ENCODE assay signal across 7 mouse cellular contexts in the genomic region with DNA sequence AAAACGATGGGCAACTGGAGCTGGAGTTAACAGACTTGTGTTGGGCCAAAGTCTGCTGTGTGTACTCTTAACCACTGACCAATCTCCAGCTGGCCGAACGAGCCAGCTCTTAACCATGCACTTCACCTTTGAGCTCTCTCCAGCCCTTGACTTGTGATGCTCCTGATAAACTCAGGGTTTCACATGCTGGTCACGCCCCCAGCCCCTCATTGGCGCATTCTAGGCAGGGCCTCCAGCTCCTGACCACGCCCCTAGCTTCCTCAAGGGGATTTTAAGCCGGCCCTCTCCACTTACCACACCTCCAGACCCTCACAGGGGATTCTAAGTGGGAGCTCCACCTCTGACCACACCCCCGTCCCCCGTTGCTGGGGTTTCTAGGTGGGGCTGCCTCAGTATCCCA. TPM values are rescaled to one million over a fixed set of nuclear protein-coding genes. Genes with fewer than 3 reads are reported as not detected.
DNase-seq lines count a peak whose midpoint lies in the region; ATAC-seq lines count a peak whose summit lies in the region.

No protein-coding gene starts in this region.

- no peak overlapping the region; the same call in 1 of the 2 replicates for H3K4me2 ChIP-seq in kidney, embryonic 14.5 days (replicated peaks; ENCODE audit: low read depth, low read length)

- peaks cover 18% of the 10 kb centered on the region for H3K4me1 ChIP-seq in kidney, embryonic 14.5 days (ENCODE audit: control insufficient read depth, insufficient read depth, low read length)

- H3K4me3 ChIP-seq in kidney, embryonic 14.5 days (ENCODE audit: low read length) = no peak overlapping the region

- H3K27ac ChIP-seq in kidney, embryonic 14.5 days (ENCODE audit: low read depth, low read length) = no peak overlapping the region

- ATAC-seq in kidney, embryonic 14.5 days (ENCODE audit: low FRiP score, low TSS enrichment) = peak; percentile 32

- H3K36me3 ChIP-seq in kidney, embryonic 14.5 days (ENCODE audit: control insufficient read depth, insufficient read depth, low read length) = peaks cover 19% of the 10 kb centered on the region

- peak; percentile 34 to 43 for DNase-seq in spleen, postnatal 14 days (ENCODE audit: low spot score in 2 of 2)
- no peak for DNase-seq in spleen, adult 12 weeks (ENCODE audit: low spot score)
- DNase-seq in embryo, embryonic 10 days (ENCODE audit: low spot score) = peak; percentile 95
- peak; percentile 69 for DNase-seq in lung, postnatal 14 days
- peak; percentile 75 for DNase-seq in thymus, postnatal 14 days
- no peak for DNase-seq in urinary bladder, postnatal 10 days (ENCODE audit: low spot score)

- under 1% methylated on average over 9 of the region's 9 CpGs for WGBS in kidney, embryonic 14.5 days

- peaks cover 11% of the 10 kb centered on the region for H3K9me3 ChIP-seq in kidney, embryonic 14.5 days (ENCODE audit: control insufficient read depth, low read length)

- peaks cover 28% of the 10 kb centered on the region for H3K27me3 ChIP-seq in kidney, embryonic 14.5 days (ENCODE audit: control insufficient read depth, insufficient read depth, low read length)

- no peak overlapping the region for H3K9ac ChIP-seq in kidney, embryonic 14.5 days (ENCODE audit: low read depth, low read length)

RNA-seq across cellular contexts. Expression of gene Oaz1, which starts 4.7 kb away (rescaled TPM):
- polyA plus RNA-seq in kidney, embryonic 14.5 days (2014; fragmentation: Nextera tagmentation; extraction: Ambion mirVana) = 1,867 and 1,944 TPM in 2 replicates

RNA-seq across cellular contexts. Expression of gene Lingo3, which starts 12.7 kb away (rescaled TPM):
- 0.17 and 0.97 TPM in 2 replicates for polyA plus RNA-seq in kidney, embryonic 14.5 days (2014; fragmentation: Nextera tagmentation; extraction: Ambion mirVana)

RNA-seq across cellular contexts. Expression of gene Jsrp1, which starts 17.8 kb away (rescaled TPM):
- 4.4 and 5.2 TPM in 2 replicates for polyA plus RNA-seq in kidney, embryonic 14.5 days (2014; fragmentation: Nextera tagmentation; extraction: Ambion mirVana)

RNA-seq across cellular contexts. Expression of gene Lsm7, which starts 23.9 kb away (rescaled TPM):
- 365 and 431 TPM in 2 replicates for polyA plus RNA-seq in kidney, embryonic 14.5 days (2014; fragmentation: Nextera tagmentation; extraction: Ambion mirVana)

RNA-seq across cellular contexts. Expression of gene Sppl2b, which starts 23.9 kb away (rescaled TPM):
- 27.2 and 35.1 TPM in 2 replicates for polyA plus RNA-seq in kidney, embryonic 14.5 days (2014; fragmentation: Nextera tagmentation; extraction: Ambion mirVana)

Comparison
In these comparisons a context has a peak if more than half of its experiments do, and no peak if none do; other contexts are left out.
1. DNase-seq: peak in spleen, postnatal 14 days (2 of 2), embryo, embryonic 10 days (single experiment), lung, postnatal 14 days (single experiment) and thymus, postnatal 14 days (single experiment); none in spleen, adult 12 weeks (single experiment) and urinary bladder, postnatal 10 days (single experiment).